In the genomic region with DNA sequence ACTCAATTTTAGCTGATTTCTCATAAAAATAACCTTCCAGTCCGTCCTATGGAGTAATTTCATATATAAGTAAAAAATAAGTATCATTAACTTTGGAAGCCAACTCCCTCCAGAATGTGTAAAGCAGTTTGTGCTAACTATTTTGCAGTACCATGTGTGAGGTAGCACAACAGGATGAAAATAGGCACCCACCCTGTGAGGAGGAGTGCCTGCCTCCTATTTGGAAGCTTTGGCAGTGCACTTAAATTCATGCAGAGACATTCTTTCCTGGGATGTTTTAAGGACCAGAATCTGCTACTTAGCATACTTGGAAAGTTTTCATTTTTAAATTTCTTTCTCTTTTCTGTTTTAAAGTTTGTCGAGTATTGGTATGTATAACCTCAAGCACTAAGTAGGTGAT, we compare ENCODE assay signal across 18 mouse cellular contexts.
DNase-seq lines count a peak whose midpoint lies in the region.
"Had no signal": no experiment of that assay in that cellular context is flagged by ENCODE, and none has a peak within 500 bp of the region (broad histone marks: within the 10 kb centered on the region; RNA-seq: fewer than 3 reads in every experiment).

No protein-coding gene starts in this region.

- DNase-seq in layer of hippocampus, adult 9-11 months: peak; percentile 4
- no peak for DNase-seq in layer of hippocampus, postnatal 36 days
- DNase-seq in right cerebral cortex, adult 18-20 months: peak; percentile 9
- no peak for DNase-seq in right cerebral cortex, postnatal 14 days
- peak; percentile 59 for DNase-seq in brain, adult 2 months (ENCODE audit: low read depth, low spot score)
- peak; percentile 65 for DNase-seq in telencephalon, adult 2 months (ENCODE audit: low read depth, low spot score)
- DNase-seq: adrenal gland, adult 2 months; adrenal gland, postnatal 14 days; cerebellum, adult 11-12 months; cerebellum, adult 8-10 months; cerebellum, postnatal 10 days; cerebellum, postnatal 36 days; embryo, embryonic 11 days; gastrocnemius, postnatal 10 days; gastrocnemius, postnatal 36 days; heart, adult 2 months; heart, postnatal 14 days; heart, postnatal 4 days had no signal

Comparison
In these comparisons a context has a peak if more than half of its experiments do, and no peak if none do; other contexts are left out.
1. DNase-seq: peak in layer of hippocampus, adult 9-11 months (single experiment), right cerebral cortex, adult 18-20 months (single experiment), brain, adult 2 months (single experiment) and telencephalon, adult 2 months (single experiment); none in layer of hippocampus, postnatal 36 days (0 of 2) and right cerebral cortex, postnatal 14 days (single experiment).